Mouse (Mus musculus): ENCODE measurements at regions not wholly inside any gene's neighbourhood (a gene's known extent, or its start where the extent isn't known, plus 50 kb on each side); places are given as distances from the start of the nearest gene placed in this dataset.
A peak's percentile ranks its signal among the peaks of the same experiment; 100 is the strongest.

DNA sequence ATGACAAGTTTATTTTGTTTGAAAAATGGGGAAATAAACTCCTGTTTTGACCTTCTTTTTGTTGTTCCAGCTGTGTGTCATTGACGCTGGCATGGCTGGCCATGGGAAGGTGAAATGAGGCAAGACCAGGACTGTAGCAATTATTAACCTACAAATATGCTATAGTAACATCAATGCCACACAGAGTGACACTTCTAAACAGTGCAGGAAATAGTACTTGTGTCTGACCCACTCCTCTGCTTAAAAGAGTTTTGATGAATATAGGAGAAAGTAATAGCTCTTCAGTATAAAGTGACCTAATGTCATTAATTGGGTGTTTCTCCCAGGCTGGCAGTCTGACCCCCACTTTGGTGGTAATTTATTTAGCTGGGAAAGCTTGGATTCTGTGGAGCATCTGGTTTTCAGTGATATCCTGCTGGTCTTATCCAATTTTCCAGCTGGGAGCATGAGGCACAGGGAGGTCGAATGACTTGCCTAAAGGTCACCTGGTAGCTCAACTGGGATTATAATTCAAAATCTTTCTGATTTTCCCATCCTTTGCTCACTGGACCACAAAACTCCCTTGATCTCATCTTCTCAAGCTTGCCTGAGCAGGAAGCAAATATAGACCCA is 397.6 kb upstream of the Jag1 start:
- no peak for DNase-seq (ENCODE audit: low spot score in 2 of 2)
- intact Hi-C loops (cut with DNase I), result no loop called here

DNA sequence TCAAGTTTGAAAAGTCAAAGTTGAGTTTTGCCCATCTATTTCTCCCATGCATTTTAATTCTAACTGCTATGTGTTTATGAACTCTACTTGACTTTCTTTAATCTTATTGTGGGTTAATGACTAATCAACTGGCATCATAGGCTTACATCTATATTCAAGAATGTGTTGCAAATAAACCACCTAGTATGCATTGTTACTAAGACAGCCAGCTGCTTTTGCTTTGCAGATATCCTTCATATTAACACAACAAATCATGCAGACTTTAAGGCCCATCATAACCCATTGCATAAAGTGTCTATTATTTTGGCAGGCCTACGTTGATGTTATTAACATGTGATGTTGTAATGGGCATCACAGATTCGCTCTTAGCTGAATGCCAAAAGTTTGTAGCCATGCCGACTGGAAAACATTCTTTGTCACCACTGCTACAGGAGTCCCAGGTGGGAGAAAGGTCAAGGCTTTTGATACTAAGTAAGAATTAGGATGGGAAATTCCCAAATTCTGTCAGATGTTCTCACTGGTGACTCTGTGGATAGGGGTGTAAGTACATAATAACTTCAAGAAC is 394.3 kb upstream of the Jag1 start:
- intact Hi-C loops (cut with DNase I), result no loop called here
- no peak for DNase-seq (ENCODE audit: low spot score in 2 of 2)

DNA sequence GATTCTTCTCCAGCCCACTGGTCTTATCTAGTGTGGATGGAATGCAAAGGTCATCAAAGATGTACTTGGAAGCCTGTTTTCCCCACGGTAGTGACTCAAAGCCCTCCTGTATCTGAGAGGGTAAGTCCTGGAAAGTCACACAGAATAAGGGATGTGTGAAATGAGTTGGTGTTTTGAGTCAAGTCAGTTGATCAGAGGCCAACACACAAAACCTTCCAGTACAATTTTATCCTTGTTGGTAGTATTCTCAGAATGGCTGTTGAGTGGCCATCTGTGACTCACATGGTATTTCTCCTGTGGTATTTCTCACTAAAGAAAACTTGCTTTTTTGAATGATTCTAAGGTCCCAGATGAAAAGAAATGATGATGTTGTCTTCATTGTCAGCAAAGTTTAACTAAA is 384.8 kb upstream of the Jag1 start:
- intact Hi-C loops (cut with DNase I), result no loop called here
- no peak for DNase-seq (ENCODE audit: low spot score in 2 of 2)

DNA sequence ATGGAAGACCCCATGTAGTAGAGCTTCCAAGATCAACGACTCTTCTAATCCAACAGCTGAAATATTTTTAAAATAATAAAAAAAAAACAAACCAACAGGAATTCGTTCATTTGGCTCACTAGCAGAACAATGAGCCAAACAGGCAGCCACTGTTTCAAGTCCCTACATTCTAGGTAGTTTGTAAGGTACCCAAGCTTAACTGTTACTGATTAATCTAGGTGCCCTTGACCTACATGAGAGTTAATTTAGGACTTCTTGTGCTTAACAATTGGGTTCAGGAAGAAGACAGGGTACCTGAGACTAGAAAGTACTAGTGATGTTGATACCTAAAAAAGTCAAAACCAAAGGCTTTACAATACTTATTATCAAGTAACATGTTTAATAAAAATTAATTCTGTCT is 381.2 kb upstream of the Jag1 start:
- intact Hi-C loops (cut with DNase I), result no loop called here
- no peak for DNase-seq (ENCODE audit: low spot score in 2 of 2)

DNA sequence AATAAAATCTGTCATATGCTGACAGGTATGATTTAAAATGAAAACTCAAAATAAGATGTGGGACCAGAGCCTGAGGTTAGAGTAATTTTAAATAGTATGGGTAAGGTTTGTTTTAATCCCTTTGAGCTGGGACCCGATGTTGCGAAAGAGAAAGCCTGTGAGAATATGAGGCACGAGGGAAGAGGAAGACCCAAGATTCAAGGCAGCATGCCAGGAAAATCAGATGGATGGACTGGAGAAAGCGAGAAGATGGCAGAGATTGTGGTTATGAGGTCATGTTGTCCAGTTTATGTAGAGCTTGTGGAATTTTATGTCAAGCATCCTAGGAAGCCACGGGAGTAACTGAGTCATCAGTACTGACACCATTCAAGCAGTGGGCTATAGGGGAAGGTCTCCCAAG is 377.2 kb upstream of the Jag1 start:
- no peak for DNase-seq (ENCODE audit: low spot score in 2 of 2)
- intact Hi-C loops (cut with DNase I), result no loop called here

DNA sequence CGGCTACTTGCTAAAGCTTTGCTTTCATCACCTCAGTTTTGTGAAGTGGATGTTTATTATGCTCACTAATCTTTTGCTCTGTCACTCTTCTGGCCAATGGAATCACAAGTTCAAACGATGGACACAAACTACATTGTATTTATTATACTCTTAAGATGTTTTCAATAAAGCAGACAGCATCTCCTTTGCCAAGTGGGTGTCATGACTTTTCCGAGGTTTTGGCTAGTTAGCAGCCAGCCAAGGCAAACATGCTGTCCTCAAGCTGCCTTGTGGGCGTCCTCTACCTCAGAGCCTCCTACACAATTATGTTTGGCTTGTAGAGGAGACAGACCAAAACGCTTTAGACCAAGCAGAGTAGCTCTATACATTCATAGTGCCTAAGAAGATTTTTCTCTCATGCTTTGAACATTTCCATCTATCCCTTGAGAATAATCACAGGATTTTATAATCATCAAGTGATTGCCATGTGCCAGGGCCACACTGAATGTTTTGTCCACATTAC is 372.8 kb upstream of the Jag1 start:
- intact Hi-C loops (cut with DNase I), result no loop called here
- DNase-seq (ENCODE audit: low spot score in 2 of 2), result no peak

DNA sequence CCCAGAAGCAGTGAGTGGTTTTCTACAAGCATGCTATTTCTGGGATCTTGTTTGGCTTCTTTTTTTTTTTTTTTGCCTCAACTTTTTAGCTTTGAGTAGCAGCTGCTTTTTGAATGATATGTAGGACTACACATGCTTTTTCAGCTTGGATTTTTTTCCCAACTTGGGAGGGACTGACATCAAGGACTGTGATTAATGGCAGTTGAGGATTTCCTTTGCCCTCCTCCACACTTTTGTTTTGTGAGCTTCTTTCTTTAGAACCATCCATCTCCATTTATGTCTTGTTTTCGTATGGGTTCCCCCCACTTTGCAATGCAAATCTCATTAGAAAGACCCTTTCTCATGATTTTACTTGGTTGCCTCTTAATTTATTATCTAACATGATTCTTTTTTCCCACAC is 352.3 kb upstream of the Jag1 start:
- intact Hi-C loops (cut with DNase I), result no loop called here
- DNase-seq (ENCODE audit: low spot score in 2 of 2), result peak in 1 of 2 experiments; percentile 4

DNA sequence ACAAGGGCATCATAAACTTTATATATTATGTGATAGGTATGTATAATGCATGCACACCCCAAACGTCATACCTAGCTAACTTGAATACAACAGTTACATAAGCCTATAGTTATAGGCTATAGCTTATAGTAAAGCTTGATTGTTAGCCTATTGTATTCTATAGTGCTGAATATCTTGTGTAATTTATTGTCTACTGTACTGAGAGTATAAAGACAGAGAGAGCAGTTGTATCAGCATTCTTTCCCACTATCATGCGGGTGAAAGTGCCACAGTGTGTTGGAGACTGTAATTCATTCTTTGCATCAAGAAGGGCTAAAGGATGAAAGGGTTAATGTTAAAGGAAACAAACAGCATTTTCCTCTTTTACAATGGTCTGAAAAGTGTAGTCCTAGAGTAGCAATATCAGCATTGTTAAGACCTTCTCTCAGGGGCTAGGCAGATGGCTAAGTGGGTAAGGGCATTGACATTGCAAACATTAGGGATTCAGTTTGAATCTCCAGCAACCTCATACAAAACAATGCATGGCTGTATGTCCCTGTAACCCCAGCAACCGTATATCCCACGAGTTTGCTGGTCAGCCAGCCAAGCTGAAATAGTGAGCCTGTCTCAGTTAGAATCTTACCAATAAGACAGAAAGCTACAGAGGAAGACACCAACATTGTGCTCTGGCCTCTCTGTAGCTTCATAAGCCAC is 340.8 kb upstream of the Jag1 start:
- intact Hi-C loops (cut with DNase I), result no loop called here
- DNase-seq (ENCODE audit: low spot score in 2 of 2), result no peak

DNA sequence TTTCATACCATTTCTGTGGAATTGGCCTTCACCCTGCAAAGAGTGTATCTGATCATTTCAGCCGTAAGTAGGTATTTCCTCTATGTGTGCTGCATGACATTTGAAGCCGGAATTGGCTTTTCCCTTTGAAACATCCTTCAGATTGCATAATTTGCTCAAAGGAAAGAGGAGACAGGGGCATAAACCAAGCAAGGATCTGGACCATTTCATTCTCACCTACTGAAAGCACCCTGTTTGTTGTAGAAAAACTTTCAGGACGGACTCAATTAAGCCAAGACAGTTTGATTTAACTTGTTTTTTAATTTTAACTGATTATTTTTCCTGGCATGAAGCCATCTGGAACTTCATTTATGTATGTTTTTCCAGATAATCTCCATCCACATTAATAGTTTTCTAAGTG is 340.0 kb upstream of the Jag1 start:
- intact Hi-C loops (cut with DNase I), result no loop called here
- no peak for DNase-seq (ENCODE audit: low spot score in 2 of 2)

DNA sequence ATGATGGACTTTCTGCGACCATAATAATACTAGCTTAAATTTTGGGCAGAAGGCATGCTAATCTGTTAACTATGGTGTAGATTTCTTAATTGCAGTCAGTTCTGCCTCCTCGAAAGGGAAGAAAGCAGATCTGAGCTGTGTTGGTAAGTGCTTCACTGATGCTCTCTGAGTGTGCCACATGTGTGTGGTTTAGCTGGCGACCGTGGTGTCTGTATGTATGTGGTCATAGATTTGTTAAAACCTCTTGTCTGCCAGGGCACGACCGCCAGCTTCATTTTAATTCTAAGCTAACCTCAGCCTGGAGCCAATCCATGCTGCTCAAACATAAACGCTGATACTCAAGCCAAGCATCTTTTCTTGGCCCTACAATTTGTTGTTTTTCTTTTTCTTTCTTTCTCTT is 330.5 kb upstream of the Jag1 start:
- intact Hi-C loops (cut with DNase I), result no loop called here

DNA sequence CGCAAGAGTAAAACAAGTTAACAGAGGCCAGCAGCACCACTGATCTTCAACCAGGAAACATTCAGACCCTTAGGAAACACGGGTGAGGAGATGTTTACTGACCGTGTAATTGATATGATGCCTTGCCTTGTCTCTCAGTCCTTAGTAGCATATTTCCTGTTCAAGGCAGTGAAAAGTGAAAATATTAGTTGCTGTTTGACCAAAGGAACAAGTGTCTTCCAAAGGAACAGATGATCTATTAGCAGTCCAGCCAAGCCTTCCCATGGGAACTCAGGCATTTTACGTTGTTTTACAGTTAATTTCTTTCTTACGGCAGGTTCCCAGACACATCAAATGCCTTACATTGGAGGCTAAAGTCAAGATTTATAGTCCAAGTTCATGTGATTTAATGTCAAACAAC is 321.3 kb upstream of the Jag1 start:
- no peak for DNase-seq (ENCODE audit: low spot score in 2 of 2)
- intact Hi-C loops (cut with DNase I), result no loop called here

More for the DNA sequence above, 330.5 kb upstream of the Jag1 start:
- no peak for DNase-seq (ENCODE audit: low spot score in 2 of 2)

DNA sequence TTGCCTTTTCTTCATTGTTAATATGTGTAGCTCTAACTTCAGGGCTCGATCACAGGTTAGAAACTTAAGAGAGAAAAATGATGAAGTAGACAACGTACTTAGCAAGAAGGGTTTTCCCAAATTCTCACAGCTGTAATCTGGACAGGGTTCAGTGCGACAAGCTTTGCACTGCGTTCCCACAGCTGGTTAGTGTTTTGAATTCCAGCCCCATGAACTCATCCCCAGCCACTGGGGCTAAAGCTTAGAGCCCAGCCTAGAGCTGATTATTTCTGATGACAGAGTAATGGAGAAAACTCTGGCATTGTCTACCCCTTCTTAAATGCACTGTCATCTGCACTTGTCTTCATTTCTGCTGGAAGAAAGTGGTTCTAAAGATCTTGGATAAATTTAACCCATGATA is 319.7 kb upstream of the Jag1 start:
- intact Hi-C loops (cut with DNase I), result no loop called here
- no peak for DNase-seq (ENCODE audit: low spot score in 2 of 2)

DNA sequence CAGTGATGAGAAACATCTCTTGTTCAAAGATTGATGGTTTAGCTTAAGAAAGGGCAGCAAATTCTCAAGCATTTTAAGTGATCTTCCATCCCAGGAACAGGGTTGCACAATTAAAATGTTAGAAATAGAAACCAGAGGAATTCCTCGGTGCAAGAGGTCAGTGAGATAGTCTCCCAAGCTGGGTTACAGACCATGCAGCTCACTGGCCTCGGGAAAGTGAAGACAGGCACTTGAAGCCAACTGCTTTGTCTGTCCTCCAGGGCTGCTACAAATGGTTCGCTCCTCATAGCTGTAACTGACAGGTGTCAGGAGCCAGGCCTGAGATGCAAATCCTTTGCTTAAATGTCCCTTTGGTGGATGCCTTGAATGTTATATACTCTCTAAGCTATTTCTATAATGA is 306.2 kb upstream of the Jag1 start:
- intact Hi-C loops (cut with DNase I), result no loop called here
- DNase-seq (ENCODE audit: low spot score in 2 of 2), result no peak

DNA sequence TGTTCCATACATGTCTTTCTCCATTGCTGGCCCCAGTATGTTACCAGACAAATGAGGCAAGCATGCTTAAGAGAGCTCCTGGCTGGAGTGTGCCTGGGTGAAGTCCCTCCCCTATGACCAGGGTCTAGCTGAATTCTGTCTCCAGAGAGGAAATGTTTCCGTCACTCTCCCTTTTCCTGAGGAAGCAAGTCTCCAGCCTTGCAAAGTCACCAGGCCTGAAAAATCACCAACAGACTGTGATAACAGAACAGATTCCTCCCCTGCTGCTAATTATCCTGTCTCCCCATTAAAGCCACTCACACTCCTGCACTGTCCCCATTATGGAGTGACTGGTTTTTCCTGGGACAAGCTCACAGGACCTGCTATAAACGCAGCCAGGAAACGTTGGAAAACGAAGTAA is 303.2 kb upstream of the Jag1 start:
- intact Hi-C loops (cut with DNase I), result no loop called here
- no peak for DNase-seq (ENCODE audit: low spot score in 2 of 2)

DNA sequence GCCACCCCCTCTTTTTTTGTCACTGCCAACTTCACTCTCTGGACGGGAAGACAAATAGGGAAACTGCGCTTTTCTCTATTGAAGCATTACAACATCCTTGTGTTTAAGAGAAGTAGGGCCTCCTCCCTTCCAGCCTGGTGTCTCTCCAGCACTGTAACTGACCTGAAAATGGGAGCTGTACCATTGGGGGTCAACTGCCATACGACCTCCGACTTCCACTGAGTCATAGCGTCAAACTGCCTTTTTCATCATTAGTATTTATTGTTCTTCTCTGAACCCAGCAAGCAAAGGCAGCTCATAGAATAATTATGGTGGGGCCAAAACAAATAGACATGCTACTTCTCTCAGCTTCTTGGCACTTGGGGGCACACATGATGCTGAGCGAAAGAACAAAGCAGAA is 301.2 kb upstream of the Jag1 start:
- no peak for DNase-seq (ENCODE audit: low spot score in 2 of 2)
- intact Hi-C loops (cut with DNase I), result no loop called here

DNA sequence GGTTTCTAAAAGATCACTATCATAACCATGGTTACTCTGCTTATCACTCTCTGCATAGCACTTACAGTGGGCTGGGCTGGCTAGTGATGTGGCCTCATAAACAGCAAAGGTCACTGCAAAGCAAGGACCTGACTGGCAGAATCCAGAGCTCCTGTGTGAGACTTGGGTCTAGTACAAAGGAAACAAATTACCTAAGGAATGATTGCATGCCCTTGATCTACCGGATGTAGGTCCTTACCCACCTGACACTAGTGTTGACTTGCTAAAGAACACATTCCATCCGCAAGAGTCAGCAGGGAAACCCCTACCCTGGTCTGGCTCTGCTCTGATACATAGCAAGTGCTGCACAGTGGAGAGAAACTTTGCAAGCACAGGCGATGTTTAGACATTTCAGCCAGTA is 297.0 kb upstream of the Jag1 start:
- intact Hi-C loops (cut with DNase I), result no loop called here
- no peak for DNase-seq (ENCODE audit: low spot score in 2 of 2)

DNA sequence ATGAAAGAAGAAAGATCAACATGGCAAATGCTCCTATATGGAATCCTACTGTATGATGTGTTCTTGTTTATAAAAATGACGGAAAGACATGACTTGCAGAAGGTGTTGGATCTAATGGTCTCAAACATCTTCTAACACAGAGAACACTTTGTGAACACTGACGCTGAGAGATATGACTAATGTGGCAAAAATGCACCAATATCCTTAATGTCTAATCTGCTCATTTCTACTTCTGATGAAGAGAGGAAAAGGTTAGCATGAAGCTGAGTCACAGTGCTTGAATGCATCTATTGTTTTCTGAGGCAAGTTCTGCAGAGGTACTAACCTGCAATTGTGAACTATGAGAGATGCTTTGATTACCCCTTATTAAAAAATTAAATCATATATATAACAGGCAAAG is 293.2 kb upstream of the Jag1 start:
- no peak for DNase-seq (ENCODE audit: low spot score in 2 of 2)
- intact Hi-C loops (cut with DNase I), result no loop called here

DNA sequence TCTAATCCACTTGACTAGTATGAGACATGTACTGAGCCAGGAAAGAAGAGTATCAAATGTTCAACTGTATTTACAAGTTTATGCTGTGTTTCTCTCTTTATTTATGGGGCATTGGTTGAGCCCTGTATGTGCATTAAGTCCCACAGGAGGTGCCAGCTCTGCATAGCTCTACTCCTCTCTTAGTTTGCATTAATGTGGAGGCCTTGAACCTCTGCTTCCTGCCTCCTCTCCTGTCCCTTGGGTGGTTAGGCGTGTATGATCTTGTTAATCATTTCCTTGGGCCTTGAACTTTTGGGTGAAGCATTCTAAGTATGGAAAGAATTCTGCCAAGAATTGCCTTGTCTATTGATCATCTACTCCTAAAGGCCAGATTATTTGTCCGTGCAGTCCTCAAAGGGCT is 291.9 kb upstream of the Jag1 start:
- no peak for DNase-seq (ENCODE audit: low spot score in 2 of 2)
- intact Hi-C loops (cut with DNase I), result no loop called here

DNA sequence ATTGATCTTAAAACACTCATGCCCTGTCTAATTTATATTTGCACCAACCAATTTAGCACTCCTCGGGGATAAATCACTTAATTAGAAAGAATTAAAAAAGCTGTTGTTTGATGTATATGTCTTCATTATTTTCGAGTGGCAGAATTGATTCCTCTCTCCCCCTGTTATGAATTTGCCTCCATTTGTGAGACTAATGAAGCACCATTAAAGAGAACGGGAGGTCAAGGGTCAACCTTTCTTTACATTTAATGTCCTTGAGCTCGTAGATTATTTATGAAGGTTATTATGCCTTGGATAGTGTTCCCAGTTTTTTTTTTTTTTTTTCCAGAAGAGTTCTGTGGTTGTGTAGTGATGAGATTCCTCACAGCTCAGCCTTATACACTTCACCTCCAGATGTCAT is 277.0 kb upstream of the Jag1 start:
- no peak for DNase-seq (ENCODE audit: low spot score in 2 of 2)
- intact Hi-C loops (cut with DNase I), result no loop called here

DNA sequence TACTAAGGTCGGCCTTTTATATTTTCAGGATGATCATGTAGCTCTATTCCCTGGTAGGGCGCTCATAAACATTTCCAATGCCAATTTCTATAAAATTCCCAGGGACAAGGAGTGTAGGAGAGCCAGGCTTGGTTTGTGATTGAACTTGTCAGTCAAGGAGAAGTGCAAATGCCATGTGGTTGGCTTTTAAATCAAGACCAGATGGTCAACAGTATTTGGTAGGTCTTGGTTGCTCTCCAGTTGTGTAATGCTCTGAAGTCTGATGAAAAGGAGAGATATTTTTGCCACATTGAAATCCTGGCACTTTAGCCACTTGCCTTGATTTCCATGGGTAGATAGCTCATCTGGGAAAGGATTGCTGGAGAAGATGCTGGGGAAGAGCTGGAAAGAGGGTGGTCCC is 263.4 kb upstream of the Jag1 start:
- DNase-seq (ENCODE audit: low spot score in 2 of 2), result no peak
- intact Hi-C loops (cut with DNase I), result no loop called here

DNA sequence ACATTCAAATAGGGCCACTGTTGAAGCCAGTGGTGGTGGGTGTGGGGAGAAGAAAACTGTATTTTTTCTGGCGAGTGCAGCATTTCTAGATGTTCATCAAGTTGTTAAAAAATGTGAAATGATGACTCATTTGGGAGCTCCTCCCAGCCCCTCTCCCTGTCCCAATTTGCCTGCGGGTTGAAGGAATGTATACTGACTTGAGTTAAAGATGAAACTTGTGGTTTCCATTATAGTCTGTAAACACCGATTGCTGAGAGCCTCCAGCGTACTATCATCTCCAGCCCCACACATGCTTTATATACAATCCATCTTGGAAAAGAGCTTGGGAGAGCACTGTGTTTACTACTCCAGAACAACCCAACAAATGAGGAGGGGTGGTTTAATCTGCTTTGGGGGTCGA is 258.9 kb upstream of the Jag1 start:
- intact Hi-C loops (cut with DNase I), result no loop called here
- no peak for DNase-seq (ENCODE audit: low spot score in 2 of 2)
